Mouse (Mus musculus): ENCODE data around the gene Fxyd3. TPM values are rescaled to one million over a fixed set of nuclear protein-coding genes. Genes with fewer than 3 reads are reported as not detected.

Fxyd3 gene
- polyA plus RNA-seq, 1 experiment, result 0.01 TPM

- H3K79me2 ChIP-seq (ENCODE audit: control insufficient read depth, insufficient read depth), result no peaks in the 10 kb centered on the region
- H3K4me2 ChIP-seq (ENCODE audit: low read depth), result no peak overlapping the region
- no peak for TF ChIP-seq CEBPB (IDR thresholded peaks at IDR 0.05; ENCODE audit: insufficient read depth, poor library complexity, severe bottlenecking)
- no peak for TF ChIP-seq E2F4 (IDR thresholded peaks at IDR 0.05; ENCODE audit: insufficient read depth)
- no peak for TF ChIP-seq MYOG (IDR thresholded peaks at IDR 0.05; ENCODE audit: control insufficient read depth in 1 of 3, insufficient read depth in 1 of 3, insufficient read length in 2 of 3, low read depth in 2 of 3)
- TF ChIP-seq TCF3 (IDR thresholded peaks at IDR 0.05; ENCODE audit: insufficient read length, low read depth), result no peak
- no peak for TF ChIP-seq POLR2AphosphoS2 (IDR thresholded peaks at IDR 0.05; ENCODE audit: insufficient read length, low read depth)
- TF ChIP-seq POLR2A (IDR thresholded peaks at IDR 0.05; ENCODE audit: insufficient read length, low read depth), result no peak
- TF ChIP-seq MYOD1 (IDR thresholded peaks at IDR 0.05; ENCODE audit: control insufficient read depth in 1 of 3, insufficient read length in 2 of 3, low read depth in 2 of 3), result no peak
- TF ChIP-seq TCF12 (IDR thresholded peaks at IDR 0.05; ENCODE audit: insufficient read depth, poor library complexity, severe bottlenecking), result no peak
- no peak for TF ChIP-seq SRF (IDR thresholded peaks at IDR 0.05; ENCODE audit: control insufficient read depth, insufficient read length, low read depth)
- no peak for TF ChIP-seq REST (IDR thresholded peaks at IDR 0.05; ENCODE audit: insufficient read depth, insufficient read length)
- TF ChIP-seq MAX (IDR thresholded peaks at IDR 0.05; ENCODE audit: low read depth), result no peak
- TF ChIP-seq USF1 (IDR thresholded peaks at IDR 0.05; ENCODE audit: low read depth), result no peak
- no peak overlapping the region for H3K4me3 ChIP-seq
- H3ac ChIP-seq (ENCODE audit: control insufficient read depth, insufficient read length), result no peak overlapping the region
- no peaks in the 10 kb centered on the region for H3K36me3 ChIP-seq (ENCODE audit: control insufficient read depth, insufficient read depth)
- no peaks in the 10 kb centered on the region for H3K27me3 ChIP-seq (ENCODE audit: control insufficient read depth, insufficient read depth, insufficient read length)
Measured at GRCm38 (mm10) chr7:31035291-31035690, 41.2 kb downstream of the Fxyd3 start.

GRCm38 (mm10) chr7:31034789-31035188 is 41.7 kb downstream of the Fxyd3 start:
- no peaks in the 10 kb centered on the region for H3K27me3 ChIP-seq (ENCODE audit: control insufficient read depth, insufficient read depth, insufficient read length)
- H3ac ChIP-seq (ENCODE audit: control insufficient read depth, insufficient read length), result no peak overlapping the region
- H3K36me3 ChIP-seq (ENCODE audit: control insufficient read depth, insufficient read depth), result no peaks in the 10 kb centered on the region
- no peak overlapping the region for H3K4me3 ChIP-seq
- TF ChIP-seq CEBPB (IDR thresholded peaks at IDR 0.05; ENCODE audit: insufficient read depth, poor library complexity, severe bottlenecking), result no peak
- no peak for TF ChIP-seq E2F4 (IDR thresholded peaks at IDR 0.05; ENCODE audit: insufficient read depth)
- no peak for TF ChIP-seq USF1 (IDR thresholded peaks at IDR 0.05; ENCODE audit: low read depth)
- TF ChIP-seq POLR2A (IDR thresholded peaks at IDR 0.05; ENCODE audit: insufficient read length, low read depth), result no peak
- TF ChIP-seq TCF12 (IDR thresholded peaks at IDR 0.05; ENCODE audit: insufficient read depth, poor library complexity, severe bottlenecking), result no peak
- no peak for TF ChIP-seq MYOD1 (IDR thresholded peaks at IDR 0.05; ENCODE audit: control insufficient read depth in 1 of 3, insufficient read length in 2 of 3, low read depth in 2 of 3)
- TF ChIP-seq POLR2AphosphoS2 (IDR thresholded peaks at IDR 0.05; ENCODE audit: insufficient read length, low read depth), result no peak
- TF ChIP-seq SRF (IDR thresholded peaks at IDR 0.05; ENCODE audit: control insufficient read depth, insufficient read length, low read depth), result no peak
- no peak for TF ChIP-seq REST (IDR thresholded peaks at IDR 0.05; ENCODE audit: insufficient read depth, insufficient read length)
- TF ChIP-seq TCF3 (IDR thresholded peaks at IDR 0.05; ENCODE audit: insufficient read length, low read depth), result no peak
- no peak for TF ChIP-seq MAX (IDR thresholded peaks at IDR 0.05; ENCODE audit: low read depth)
- TF ChIP-seq MYOG (IDR thresholded peaks at IDR 0.05; ENCODE audit: control insufficient read depth in 1 of 3, insufficient read depth in 1 of 3, insufficient read length in 2 of 3, low read depth in 2 of 3), result no peak
- H3K79me2 ChIP-seq (ENCODE audit: control insufficient read depth, insufficient read depth), result no peaks in the 10 kb centered on the region
- H3K4me2 ChIP-seq (ENCODE audit: low read depth), result no peak overlapping the region

- no peak overlapping the region for H3K4me2 ChIP-seq (ENCODE audit: low read depth)
- H3K4me3 ChIP-seq, result no peak overlapping the region
- no peaks in the 10 kb centered on the region for H3K36me3 ChIP-seq (ENCODE audit: control insufficient read depth, insufficient read depth)
- no peaks in the 10 kb centered on the region for H3K79me2 ChIP-seq (ENCODE audit: control insufficient read depth, insufficient read depth)
- no peak for TF ChIP-seq SRF (IDR thresholded peaks at IDR 0.05; ENCODE audit: control insufficient read depth, insufficient read length, low read depth)
- TF ChIP-seq MYOG (IDR thresholded peaks at IDR 0.05; ENCODE audit: control insufficient read depth in 1 of 3, insufficient read depth in 1 of 3, insufficient read length in 2 of 3, low read depth in 2 of 3), result no peak
- no peak for TF ChIP-seq TCF12 (IDR thresholded peaks at IDR 0.05; ENCODE audit: insufficient read depth, poor library complexity, severe bottlenecking)
- no peak for TF ChIP-seq E2F4 (IDR thresholded peaks at IDR 0.05; ENCODE audit: insufficient read depth)
- no peak for TF ChIP-seq TCF3 (IDR thresholded peaks at IDR 0.05; ENCODE audit: insufficient read length, low read depth)
- no peaks in the 10 kb centered on the region for H3K27me3 ChIP-seq (ENCODE audit: control insufficient read depth, insufficient read depth, insufficient read length)
- H3ac ChIP-seq (ENCODE audit: control insufficient read depth, insufficient read length), result no peak overlapping the region
Measured at GRCm38 (mm10) chr7:31033409-31034165, 42.9 kb downstream of the Fxyd3 start.

- TF ChIP-seq TCF3 (IDR thresholded peaks at IDR 0.05; ENCODE audit: insufficient read length, low read depth), result no peak
- no peak for TF ChIP-seq SRF (IDR thresholded peaks at IDR 0.05; ENCODE audit: control insufficient read depth, insufficient read length, low read depth)
- TF ChIP-seq CEBPB (IDR thresholded peaks at IDR 0.05; ENCODE audit: insufficient read depth, poor library complexity, severe bottlenecking), result no peak
- no peak for TF ChIP-seq POLR2AphosphoS2 (IDR thresholded peaks at IDR 0.05; ENCODE audit: insufficient read length, low read depth)
- TF ChIP-seq REST (IDR thresholded peaks at IDR 0.05; ENCODE audit: insufficient read depth, insufficient read length), result no peak
- TF ChIP-seq MYOG (IDR thresholded peaks at IDR 0.05; ENCODE audit: control insufficient read depth in 1 of 3, insufficient read depth in 1 of 3, insufficient read length in 2 of 3, low read depth in 2 of 3), result no peak
- no peak for TF ChIP-seq POLR2A (IDR thresholded peaks at IDR 0.05; ENCODE audit: insufficient read length, low read depth)
- Histone ChIP-seq H3K4me2 (ENCODE audit: low read depth) (no peak overlapping the region), H3ac (ENCODE audit: control insufficient read depth, insufficient read length) (no peak overlapping the region), H3K27me3 (ENCODE audit: control insufficient read depth, insufficient read depth, insufficient read length) (no peaks in the 10 kb centered on the region), H3K36me3 (ENCODE audit: control insufficient read depth, insufficient read depth) (no peaks in the 10 kb centered on the region), H3K4me3 (no peak overlapping the region), H3K79me2 (ENCODE audit: control insufficient read depth, insufficient read depth) (no peaks in the 10 kb centered on the region)
Measured at GRCm38 (mm10) chr7:31031731-31032130, 44.8 kb downstream of the Fxyd3 start.
